Mouse (Mus musculus) layer of hippocampus, postnatal 25 days (tissue): ENCODE measurements around the gene Saxo1. TPM values are rescaled to one million over a fixed set of nuclear protein-coding genes. Genes with fewer than 3 reads are reported as not detected.
A peak's percentile ranks its signal among the peaks of the same experiment; 100 is the strongest.

Source experiments
- DNase-seq, 2 experiments: peaks; one replicate each; pipeline ENCODE4 v3.0.0; 2022; ENCODE audit warnings: mixed read lengths in 2 of 2, low spot score in 1 of 2; ENCODE audit errors: extremely low spot score in 1 of 2
- total RNA-seq, 2 experiments: library from RNA; stranded (reverse); gene quantifications; 2 replicates each; pipeline ENCODE4 v1.2.3; 2021

Gene Saxo1
- total RNA-seq = not detected

DNA sequence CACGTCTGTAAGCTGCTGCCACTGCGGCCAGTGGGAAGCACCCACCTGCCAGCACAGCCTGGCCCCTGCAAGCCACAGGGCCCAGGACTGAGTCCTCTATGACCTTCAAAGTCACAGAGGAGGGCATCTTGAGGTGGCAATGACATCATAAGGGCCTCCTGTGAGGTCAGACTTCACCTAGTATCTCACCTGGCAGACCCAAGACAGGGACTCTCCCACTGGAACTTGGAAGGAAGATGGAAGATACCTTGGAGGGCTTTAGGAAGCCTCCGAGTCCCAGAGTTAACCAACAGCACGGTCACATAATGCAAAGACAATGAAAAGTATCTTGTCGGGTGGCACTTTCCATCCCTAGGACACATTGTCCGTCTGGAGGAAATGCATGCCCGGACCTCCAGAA is at the start of gene Saxo1:
Saxo1 (minus strand) TSS at position 101 of the 400 bp plus-strand sequence.
- DNase-seq = no peak

- DNase-seq = no peak
These were observed 33.2 kb upstream of the Saxo1 start for GRCm38 (mm10) chr4:86591304-86591703.

DNA sequence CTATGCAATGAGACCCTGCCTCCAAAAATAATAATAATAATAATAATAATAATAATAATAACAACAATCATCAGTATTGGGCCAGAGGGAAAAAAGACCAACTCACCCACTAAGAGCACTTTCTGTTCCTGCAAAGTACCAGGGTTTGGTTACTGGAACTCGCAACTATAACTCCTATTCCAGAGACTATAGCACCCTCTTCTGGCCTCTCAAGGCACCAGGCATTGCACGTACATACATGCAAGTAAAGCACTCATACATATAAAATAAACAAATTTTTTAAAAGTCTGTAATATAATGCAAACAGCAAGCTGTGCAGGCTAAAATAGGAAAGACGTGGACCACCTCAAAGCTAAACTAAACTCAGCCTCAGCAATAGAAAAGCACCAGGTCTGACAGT is 30.1 kb upstream of the Saxo1 start:
- DNase-seq = no peak

GRCm38 (mm10) chr4:86580591-86580990 is 22.5 kb upstream of the Saxo1 start:
- no peak for DNase-seq

- no peak for DNase-seq
These were observed 21.9 kb upstream of the Saxo1 start for GRCm38 (mm10) chr4:86580056-86580455.

DNA sequence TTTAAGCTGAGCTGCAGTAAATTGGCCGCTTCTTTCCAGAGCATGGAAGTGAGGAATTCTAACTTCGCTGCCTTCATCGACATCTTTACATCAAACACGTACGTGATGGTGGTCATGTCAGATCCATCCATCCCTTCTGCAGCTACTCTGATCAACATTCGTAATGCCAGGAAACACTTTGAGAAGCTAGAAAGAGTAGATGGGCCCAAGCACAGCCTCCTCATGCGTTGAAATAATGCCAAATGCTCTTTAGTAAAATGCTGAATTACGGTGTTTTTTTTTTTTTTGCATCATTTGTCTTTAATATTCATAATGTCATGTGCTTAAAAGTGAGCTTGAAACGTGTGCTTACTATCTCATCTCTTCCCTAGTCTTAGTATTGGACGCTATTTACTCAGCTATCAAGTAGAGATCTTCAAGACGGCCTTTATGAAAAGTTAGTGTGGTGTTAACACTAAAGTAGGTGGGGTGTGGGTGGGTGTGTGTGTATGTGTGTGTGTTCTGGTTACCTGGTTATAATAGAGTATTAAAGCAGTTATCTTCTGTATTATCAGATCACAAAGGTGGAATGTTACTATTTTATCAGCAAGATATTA is 18.6 kb upstream of the Saxo1 start:
- no peak for DNase-seq

DNA sequence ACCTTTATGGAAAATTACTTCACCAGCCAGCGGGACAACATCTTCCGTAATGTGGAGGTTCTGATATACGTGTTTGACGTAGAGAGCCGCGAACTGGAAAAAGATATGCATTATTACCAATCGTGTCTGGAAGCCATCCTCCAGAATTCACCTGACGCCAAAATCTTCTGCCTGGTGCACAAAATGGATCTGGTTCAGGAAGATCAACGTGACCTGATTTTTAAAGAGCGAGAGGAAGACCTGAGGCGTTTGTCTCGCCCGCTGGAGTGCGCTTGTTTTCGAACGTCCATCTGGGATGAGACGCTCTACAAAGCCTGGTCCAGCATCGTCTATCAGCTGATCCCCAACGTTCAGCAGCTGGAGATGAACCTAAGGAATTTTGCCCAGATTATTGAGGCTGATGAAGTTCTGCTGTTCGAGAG is 18.0 kb upstream of the Saxo1 start:
- DNase-seq = peak in 1 of 2 experiments; percentile 16

DNA sequence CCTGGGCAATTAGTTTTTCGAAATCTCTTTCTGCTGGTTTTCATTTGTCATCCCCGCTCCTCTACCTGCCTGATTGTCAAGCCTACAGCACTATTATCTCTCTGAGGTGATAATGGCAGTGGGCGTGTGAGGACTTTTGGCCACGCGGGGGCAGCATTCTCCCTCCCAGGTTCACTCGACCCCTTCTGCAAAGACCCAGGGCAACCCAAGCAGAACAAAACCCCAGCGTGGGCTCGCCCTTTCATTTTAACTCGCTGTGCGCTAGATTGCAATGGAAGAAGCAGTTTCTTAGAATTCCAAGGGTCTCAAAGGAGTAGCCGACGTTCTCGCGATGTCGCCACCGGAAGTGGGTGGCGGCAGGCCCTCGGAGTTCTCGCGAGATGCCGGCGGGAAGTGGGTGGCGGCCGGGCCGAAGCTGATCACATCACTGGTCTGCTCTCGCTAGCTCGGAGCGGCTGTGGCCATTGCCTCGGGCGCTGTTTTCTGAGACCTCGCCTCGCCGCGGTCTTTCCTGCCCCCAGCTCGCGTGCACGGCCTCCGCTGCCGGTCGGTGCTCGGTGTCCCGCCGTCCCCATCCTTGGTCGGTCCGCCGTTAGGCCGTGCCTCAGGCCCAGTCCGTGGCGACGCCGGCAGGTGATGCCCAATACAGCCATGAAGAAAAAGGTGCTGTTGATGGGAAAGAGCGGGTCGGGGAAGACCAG is 17.3 kb upstream of the Saxo1 start, which contains the start of gene Rraga:
Rraga (plus strand) TSS at position 386 of the 701 bp plus-strand sequence.
- DNase-seq = peak; percentile 91 to 93

- peak in 1 of 2 experiments; percentile 12 for DNase-seq
These were observed 16.8 kb upstream of the Saxo1 start for GRCm38 (mm10) chr4:86574939-86575282.

- DNase-seq = no peak
These were observed 2.9 kb upstream of the Saxo1 start for GRCm38 (mm10) chr4:86561061-86561460.

- DNase-seq = no peak
These were observed 878 bp upstream of the Saxo1 start for GRCm38 (mm10) chr4:86559006-86559405.

GRCm38 (mm10) chr4:86557371-86557770 is 757 bp downstream of the Saxo1 start:
- no peak for DNase-seq

DNA sequence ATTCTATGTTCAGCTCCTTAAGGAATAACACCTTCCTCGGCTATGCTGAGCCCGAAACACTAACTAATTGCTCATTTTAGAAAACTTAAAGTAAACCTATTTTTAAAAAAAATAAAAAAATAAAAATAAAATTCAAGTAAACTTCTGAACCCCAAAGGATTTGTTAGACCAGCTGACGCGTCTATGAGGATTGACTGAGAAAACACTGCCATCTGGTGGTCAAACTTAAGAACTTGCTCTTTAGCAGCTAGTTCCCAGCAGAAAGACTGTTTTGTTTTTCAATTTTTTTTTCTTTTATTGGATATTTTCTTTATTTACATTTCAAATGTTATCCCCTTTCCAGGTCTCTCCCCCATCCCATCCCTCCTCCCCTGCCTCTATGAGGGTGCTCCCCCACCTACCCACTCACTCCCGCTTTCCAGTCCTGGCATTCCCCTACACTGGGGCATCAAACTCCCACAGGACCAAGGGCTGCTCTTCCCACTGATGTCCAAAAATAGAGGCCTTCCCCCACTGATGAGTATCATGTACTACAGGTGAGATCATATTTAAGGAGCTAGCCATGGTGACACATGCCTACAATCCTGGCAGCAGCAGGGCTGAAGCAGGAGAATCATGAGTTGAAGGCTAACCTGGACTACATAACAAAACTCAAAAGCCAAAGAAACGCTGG is 3.0 kb downstream of the Saxo1 start:
- no peak for DNase-seq

- no peak for DNase-seq
These were observed 9.8 kb downstream of the Saxo1 start for GRCm38 (mm10) chr4:86548332-86548731.

DNA sequence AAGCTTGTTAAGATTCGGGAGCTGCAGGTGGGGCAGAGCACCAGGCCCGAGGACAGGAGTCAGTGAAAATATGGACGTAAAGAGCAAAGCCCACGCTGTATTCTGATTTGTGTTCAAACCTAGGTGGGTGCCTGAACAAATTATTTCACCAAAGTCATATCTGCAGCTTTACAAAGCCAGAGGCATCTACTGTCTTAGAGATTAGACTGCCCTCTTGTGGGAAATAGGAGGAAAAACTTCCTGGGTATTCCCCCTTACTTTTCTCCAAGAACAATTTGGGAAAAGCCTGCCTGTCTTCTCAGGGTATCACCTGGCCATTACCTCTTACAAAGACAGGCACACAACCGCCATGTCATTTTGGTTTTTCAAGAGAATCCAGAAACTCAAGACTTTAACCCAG is 12.5 kb downstream of the Saxo1 start:
- DNase-seq = peak in 1 of 2 experiments; percentile 15

DNA sequence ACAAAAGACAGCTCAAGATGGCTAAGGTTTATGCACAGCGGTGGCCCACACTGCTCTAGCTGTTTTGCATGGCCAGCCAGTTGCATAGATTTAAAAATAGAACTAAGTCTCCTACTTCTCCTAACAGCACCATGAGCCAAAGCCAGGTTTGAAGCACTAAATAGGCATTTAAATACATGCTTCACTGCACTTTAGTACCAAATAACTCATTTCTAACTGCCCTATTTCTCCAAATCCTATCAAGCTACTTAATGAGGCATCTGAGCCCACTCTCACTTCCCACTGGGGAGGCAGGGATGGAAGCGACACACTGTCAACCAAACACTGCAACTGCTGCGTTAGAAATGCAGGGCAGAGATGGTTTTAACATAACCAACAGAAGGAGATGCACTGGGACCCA is 14.1 kb downstream of the Saxo1 start:
- DNase-seq = no peak

DNA sequence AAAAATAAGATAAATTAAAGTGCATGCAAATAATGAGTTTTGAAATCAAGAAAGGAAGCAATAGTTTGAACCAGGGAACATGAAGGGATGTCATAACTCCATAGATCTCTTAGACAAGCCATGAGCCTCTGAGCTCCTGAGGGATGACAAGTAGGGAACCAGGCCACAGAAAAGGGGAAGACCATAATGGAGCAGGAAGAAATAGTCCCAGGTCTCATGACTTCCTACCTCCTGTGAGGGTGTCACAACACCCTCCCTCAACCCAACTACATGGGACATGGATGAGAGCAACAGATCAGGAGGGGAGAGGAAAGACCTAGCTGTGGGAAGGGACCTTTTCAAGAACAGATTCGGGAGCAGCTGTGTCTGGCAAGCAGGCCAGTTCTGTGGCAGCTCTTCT is 16.6 kb downstream of the Saxo1 start:
- DNase-seq = no peak

DNA sequence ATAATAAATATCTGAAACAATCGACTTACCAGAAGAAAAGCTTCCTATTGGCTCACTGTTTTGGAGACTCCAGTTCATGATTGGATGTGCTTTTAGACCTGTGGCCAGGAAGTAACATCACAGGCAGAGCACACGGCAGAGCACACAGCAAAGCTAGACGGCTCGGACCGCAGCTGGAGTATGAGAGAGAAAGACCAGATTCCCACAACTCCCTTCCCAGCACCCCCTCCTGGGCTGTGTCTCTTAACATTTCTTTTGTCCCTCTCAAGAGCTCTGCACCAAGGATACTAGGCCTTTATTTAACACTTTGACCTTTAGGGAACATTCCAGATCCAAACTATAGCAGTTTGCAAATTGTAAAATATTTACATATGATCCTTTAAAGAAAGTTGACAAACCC is 19.2 kb downstream of the Saxo1 start:
- DNase-seq = no peak

DNA sequence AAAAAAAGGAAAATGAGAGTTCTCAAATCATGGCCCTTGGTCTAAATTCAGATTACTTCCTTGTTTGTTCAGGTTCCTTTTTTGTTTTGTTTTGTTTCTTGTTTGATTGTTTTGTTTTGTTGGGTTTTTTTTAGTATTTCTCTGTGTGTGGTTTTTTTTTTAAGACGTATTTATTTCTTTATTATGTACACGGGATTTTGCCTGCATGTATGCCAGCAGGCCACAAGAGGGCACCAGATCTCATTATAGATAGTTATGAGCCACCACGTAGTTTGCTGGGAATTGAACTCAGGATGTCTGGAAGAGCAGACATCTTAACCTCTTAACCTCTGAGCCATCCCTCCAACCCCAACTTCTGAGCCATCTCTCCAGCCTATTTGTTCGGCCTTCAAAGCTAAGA is 20.2 kb downstream of the Saxo1 start:
- DNase-seq = peak in 1 of 2 experiments; percentile 42

DNA sequence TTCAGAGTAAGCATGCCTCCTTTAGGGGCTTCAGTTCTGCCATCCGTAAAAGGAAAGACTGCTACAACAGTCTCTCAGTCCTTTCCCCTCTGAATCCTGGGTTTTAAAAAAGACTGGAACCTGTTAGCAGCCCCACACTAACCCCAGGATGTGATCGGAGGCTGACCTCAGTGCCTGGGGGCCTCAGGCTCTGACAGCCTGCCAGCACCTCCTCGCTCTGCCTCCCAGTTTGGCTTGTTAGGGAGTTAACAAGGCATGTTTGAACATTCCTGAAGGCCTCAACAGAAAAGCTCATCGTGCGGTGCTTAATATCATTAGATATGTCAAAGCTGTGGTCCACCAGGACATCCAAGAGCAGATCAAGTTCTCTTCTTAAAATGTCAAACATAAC is 24.0 kb downstream of the Saxo1 start:
- no peak for DNase-seq

DNA sequence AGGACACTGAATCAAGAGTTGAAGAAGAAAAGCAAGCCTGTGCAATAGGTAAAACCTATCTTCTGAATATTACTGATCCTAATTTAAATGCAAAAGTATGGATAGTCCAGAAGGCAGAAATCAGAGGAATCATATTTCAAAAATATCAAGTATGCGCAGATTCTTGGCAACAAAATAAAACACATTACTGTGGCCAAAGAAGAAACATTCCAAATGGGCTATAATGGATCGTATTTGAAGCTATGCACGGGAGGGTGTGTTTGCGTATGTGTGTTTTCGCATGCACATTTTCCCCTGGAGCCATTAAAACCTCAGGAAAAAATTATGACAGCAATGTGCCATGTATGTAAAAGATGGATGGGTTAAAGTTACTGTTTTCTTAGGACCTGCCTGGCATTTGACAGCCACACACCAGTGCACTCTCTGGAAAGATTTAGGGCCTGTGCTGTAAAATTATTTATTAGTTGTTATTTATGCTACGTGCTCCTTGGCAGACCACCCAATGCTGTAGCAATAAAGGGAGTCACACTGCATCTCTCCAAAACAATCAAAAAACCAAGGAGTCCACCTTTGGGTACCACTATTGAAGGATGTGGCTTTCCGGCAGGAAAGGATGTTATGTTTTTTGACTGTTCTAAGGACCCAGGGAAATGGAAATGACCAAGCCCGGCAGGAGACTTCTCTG is 24.6 kb downstream of the Saxo1 start:
- no peak for DNase-seq
